Mouse (Mus musculus) c-Kit-positive CD71-positive TER-119-positive erythroid progenitor cells, embryonic 14.5 days (primary cell): Measurements from ENCODE around the gene Bnipl.

Experiments
- DNase-seq: peaks from one replicate; pipeline ENCODE4 v3.0.0-alpha.2; 2013; ENCODE audit warnings: low spot score

Gene Bnipl

DNA sequence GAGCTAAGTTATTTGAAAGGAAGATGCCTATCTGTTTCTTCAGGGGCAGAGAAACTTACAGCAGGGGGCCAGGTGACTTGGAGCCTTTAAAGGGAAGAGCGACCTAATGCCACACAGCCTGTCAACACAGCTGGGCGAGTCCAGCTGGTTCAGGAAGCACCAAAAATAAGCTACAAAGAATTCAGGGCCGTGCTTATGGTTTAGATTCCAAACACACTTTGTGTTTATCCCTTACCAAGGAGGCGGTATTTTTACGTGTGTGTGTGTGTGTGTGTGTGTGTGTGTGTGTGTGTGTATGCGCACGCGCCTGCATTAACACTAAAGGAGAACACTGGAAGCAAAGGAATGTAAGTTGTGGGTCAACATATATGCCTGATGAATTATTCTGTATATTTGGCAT, 29.8 kb upstream of the Bnipl start:
- DNase-seq, result no peak

GRCm38 (mm10) chr3:95277149-95277551, 26.2 kb upstream of the Bnipl start:
- DNase-seq, result no peak

DNA sequence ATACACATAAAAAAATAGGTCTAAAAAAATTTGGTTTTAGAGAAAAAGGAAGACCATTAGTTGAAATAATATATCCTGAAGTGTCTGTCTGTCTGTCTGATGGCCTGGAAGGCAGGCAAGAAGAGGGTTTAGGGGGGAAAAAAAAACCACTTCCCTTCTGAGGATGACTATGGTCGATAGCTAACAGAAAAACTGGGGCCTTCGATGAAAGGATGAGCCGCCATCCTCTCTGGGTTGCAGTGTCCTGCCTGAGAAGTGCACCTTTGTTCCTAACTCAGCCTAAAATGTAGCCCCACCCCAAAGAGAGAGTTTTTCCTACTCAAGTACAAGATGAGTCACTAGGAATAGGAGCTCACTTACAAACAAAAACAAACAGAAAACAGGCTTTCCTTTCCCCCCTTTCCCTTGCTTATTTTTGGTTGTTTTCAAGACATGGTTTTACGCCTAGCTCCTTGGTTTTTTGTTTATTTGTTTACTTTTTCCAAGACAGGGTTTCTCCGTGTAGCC, 25.5 kb upstream of the Bnipl start:
- no peak for DNase-seq

- DNase-seq, result no peak
These were observed 24.2 kb upstream of the Bnipl start for GRCm38 (mm10) chr3:95275161-95275560.

DNA sequence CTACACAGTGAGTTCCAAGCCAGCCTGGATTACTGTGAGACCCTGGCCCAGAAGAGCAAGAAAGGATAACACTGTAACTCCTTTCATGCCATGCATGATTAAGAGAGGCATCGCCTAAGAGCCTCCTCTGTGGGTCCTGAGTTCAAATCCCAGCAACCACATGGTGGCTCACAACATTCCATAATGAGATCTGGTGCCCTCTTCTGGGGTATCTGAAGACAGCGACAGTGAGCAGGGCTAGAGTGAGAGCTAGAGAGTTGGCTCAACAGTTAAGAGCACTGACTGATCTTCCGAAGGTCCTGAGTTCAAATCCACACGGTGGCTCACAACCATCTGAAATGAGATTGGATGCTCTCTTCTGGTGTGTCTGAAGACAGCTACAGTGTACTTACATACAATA, 23.5 kb upstream of the Bnipl start:
- DNase-seq, result no peak

DNA sequence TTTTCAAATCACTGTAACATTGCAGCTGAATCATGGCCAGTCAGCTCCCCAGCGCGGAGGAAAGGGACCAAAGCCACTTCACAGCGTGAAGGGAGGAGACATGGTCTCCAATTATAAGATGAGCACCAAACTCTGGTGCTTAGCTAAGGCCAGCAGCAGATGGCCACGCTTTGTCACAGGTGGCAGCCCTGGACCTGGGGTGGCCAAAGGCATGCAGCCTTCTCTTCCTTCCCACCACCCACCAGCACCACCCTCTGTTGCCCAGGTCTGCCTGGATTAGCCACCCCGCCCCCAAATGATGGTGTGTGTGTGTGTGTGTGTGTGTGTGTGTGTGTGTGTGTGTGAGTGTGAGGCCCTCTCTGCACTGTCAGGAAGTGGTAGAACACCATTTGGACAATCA, 22.5 kb upstream of the Bnipl start:
- DNase-seq, result no peak

GRCm38 (mm10) chr3:95270766-95271364, 19.9 kb upstream of the Bnipl start:
- no peak for DNase-seq

- no peak for DNase-seq
These were observed 18.8 kb upstream of the Bnipl start for GRCm38 (mm10) chr3:95269789-95270188.

GRCm38 (mm10) chr3:95267855-95268254, 16.9 kb upstream of the Bnipl start:
- no peak for DNase-seq

- no peak for DNase-seq
These were observed 15.1 kb upstream of the Bnipl start for GRCm38 (mm10) chr3:95266052-95266451.

GRCm38 (mm10) chr3:95264724-95265123, 13.7 kb upstream of the Bnipl start:
- DNase-seq, result no peak

DNA sequence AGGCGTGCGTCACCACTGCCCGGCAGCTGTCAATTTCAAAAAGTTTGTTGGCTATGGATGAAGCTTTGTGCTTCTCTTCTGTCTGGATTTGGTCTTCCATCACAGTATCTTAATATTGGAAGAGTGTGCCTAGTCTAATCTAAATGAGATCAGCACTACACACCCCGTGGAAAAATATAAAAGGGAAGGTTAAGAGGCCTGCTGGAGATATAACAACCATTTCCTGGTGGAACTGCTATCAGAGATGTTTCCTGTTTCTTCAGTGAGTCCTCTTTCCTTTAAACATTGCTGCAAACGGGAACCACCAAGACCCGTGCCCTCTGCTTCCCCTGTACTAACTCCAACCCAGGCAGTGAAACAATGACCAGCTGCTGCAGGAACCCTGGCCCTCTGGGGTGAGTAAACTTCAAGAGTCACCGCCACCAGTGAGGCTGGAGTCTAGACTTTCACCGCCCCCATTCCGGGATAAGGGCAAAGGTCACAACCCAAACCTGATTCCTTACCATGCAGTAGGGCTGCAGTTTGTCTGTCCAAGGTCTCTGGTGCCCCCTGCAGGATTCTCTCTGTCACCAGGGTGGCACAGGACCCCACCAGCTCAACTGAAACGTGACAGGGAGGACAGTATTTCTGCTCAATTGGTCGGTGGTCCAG, 12.2 kb upstream of the Bnipl start:
- peak; percentile 63 for DNase-seq

GRCm38 (mm10) chr3:95261975-95262374, 11.0 kb upstream of the Bnipl start:
- no peak for DNase-seq

DNA sequence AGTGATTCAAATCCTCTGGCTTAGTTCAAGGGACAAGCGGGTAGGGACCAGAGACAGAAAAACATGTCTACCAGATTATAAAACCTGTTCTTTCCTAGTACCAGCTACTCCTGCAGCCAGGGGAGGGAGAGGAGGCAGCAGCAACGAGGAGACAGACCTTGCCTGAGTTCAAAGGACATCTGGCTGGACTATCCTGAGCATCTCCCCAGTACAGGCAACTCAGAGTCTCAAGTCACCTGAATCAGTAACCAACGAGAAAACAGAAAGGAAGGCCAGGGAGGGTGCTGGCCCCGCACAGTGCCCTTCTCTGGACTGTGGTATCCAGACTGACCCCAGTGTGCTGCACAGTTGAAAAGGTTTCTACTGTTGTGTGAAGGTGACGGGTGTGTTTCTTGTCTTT, 5.9 kb upstream of the Bnipl start:
- DNase-seq, result no peak

GRCm38 (mm10) chr3:95250361-95250760, 632 bp downstream of the Bnipl start:
- DNase-seq, result no peak

DNA sequence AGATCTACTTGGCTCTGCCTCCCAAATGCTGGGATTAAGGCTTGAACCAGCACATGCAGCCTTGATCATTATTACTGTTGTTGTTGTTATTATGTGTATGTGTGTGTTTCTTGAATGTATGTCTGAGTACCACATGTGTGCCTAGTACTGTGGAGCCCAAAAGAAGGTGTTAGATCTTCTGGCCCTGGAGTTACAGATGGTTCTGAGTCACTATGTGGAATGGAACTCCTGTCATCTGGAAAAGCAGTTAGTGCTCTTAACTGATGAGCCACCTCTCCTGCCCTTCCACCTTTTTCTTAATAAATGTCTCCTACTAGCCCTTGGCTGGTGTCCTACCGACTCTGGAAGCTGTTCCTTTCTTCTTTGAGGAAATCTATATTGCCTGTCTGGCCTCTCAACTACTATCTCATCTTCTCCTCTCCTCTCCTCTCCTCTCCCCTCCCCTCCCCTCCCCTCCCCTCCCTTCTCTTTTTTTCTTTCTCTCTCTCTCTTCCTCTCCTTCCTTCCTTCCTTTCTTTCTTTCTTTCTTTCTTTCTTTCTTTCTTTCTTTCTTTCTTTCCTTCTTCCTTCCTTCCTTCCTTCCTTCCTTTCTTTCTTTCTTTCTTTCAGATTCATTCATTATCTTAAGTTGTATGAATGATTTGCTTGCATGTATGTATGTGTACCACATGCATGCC, 3.2 kb downstream of the Bnipl start:
- DNase-seq, result no peak

DNA sequence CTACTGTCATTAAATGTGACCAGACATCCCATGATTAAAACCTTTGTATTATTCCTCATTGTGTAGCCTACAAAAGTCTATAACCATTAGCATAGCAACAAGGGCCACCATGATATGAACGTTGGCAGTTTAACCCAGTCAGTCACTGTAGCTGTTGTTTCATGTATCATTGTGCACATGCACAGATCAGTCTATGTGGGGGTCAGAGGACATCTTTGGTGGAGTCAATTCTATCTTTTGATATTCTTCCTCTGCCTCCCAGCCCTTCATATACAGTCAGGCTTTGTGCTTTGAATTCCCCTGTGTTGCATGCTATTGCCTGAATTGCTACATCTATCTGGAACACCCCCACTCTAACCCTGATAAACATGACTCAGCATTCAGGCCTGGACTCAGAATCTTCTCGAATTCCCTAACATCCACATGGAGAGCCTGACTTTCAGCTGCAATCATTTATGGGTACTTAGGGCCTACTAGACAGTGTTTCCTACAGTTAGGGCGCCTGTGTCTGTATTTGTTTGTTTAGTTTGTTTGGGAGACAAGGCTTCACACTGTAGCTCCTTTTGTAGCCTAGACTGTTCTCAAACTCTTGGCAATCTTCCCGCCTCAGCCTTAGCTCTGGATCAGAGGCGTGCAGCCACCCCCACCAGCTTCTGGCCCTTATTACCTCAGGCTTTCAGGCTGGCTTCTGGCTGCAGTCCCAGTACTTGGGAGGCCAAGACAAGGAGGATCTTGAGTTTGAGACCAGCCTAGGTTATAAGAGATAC, 4.3 kb downstream of the Bnipl start:
- DNase-seq, result peak; percentile 24

- DNase-seq, result no peak
These were observed 7.9 kb downstream of the Bnipl start for GRCm38 (mm10) chr3:95243086-95243485.

DNA sequence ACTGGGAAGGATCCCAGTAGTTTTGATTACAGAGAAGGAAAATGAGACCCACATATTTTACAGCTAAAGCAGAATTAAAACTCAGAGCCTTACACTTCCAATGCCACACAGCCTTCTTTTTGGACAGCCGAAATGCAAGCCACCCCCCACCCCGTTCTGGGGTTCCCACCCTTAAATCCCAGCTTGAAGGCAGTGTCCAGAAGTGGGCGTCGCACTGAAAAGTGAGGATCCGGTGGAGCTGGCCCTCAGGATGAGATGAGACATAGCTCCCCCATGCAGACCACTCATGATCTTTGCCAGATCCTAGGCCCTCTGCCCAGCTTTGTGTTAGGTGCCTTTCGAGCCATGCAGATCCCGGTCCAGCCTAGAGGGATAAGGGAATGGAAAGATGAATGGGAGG, 9.5 kb downstream of the Bnipl start, which contains the start of gene Gm128:
Gm128 (minus strand) TSS at position 101 of the 400 bp plus-strand sequence.
- no peak for DNase-seq

GRCm38 (mm10) chr3:95240900-95241299, 10.1 kb downstream of the Bnipl start:
- no peak for DNase-seq

GRCm38 (mm10) chr3:95239971-95240370, 11.0 kb downstream of the Bnipl start:
- no peak for DNase-seq

- no peak for DNase-seq
These were observed 12.0 kb downstream of the Bnipl start for GRCm38 (mm10) chr3:95239022-95239421.
